Mouse (Mus musculus): ENCODE measurements around the gene Ripor3. TPM values are rescaled to one million over a fixed set of nuclear protein-coding genes. Genes with fewer than 3 reads are reported as not detected.

Gene Ripor3
- polyA plus RNA-seq, 1 experiment from 2014 or later: 2.3 TPM

GRCm38 (mm10) chr2:167931985-167932726 lies 78.3 kb downstream of the Ripor3 start, which contains the start of gene Ptpn1:
Gene Ptpn1, plus strand, starts transcription at chr2:167932057.
- ATAC-seq (replicated peaks; ENCODE audit: low FRiP score, low read depth) (peak; percentile 91), DNase-seq (ENCODE audit: low spot score) (peak; percentile 98)
- Histone ChIP-seq H3K4me2 (ENCODE audit: low read length) (peak within 1 kb of the TSS; percentile 81), H3K4me3 (replicated peaks; ENCODE audit: low read depth, low read length) (peak within 1 kb of the TSS; percentile 69), H3K9ac (ENCODE audit: low read depth, low read length) (peak within 1 kb of the TSS; percentile 92), H3K4me1 (replicated peaks; ENCODE audit: insufficient read depth, low read length) (no peaks in the 10 kb centered on the region), H3K36me3 (ENCODE audit: insufficient read depth, low read length) (no peaks in the 10 kb centered on the region), H3K27me3 (ENCODE audit: insufficient read depth, low read length) (no peaks in the 10 kb centered on the region), H3K27ac (peak within 1 kb of the TSS; percentile 81), H3K9me3 (replicated peaks; ENCODE audit: low read length) (no peaks in the 10 kb centered on the region)
- under 1% methylated on average over 93 of the region's 99 CpGs for WGBS
- TF ChIP-seq CTCF (IDR thresholded peaks at IDR 0.05; ENCODE audit: low read depth): peak; percentile 9; the same call in 1 of the 2 replicates

GRCm38 (mm10) chr2:167930975-167931374 lies 79.4 kb downstream of the Ripor3 start:
- Histone ChIP-seq H3K9me3 (replicated peaks; ENCODE audit: low read length) (no peaks in the 10 kb centered on the region), H3K4me1 (replicated peaks; ENCODE audit: insufficient read depth, low read length) (no peaks in the 10 kb centered on the region), H3K4me2 (ENCODE audit: low read length) (no peak overlapping the region), H3K36me3 (ENCODE audit: insufficient read depth, low read length) (no peaks in the 10 kb centered on the region), H3K27ac (no peak overlapping the region), H3K9ac (ENCODE audit: low read depth, low read length) (no peak overlapping the region; the same call in 1 of the 2 replicates), H3K4me3 (replicated peaks; ENCODE audit: low read depth, low read length) (no peak overlapping the region), H3K27me3 (ENCODE audit: insufficient read depth, low read length) (no peaks in the 10 kb centered on the region)
- DNase-seq (ENCODE audit: low spot score) (no peak), ATAC-seq (replicated peaks; ENCODE audit: low FRiP score, low read depth) (no peak)
- 94% methylated on average over 3 of the region's 3 CpGs for WGBS
- no peak for TF ChIP-seq CTCF (IDR thresholded peaks at IDR 0.05; ENCODE audit: low read depth)

Other genes with a start within 250 kb of the Ripor3 start
- gene Ptpn1, start 78.6 kb downstream of the Ripor3 start, polyA plus RNA-seq (2015; fragmentation: Nextera tagmentation; extraction: Ambion mirVana): 54.2 and 65.2 TPM in 2 replicates
- gene Pard6b, start 70.4 kb upstream of the Ripor3 start, polyA plus RNA-seq (2015; fragmentation: Nextera tagmentation; extraction: Ambion mirVana): 28.6 and 29.6 TPM in 2 replicates
- gene Adnp, start 196.5 kb upstream of the Ripor3 start, polyA plus RNA-seq (2015; fragmentation: Nextera tagmentation; extraction: Ambion mirVana): 6.0 and 13.1 TPM in 2 replicates
- gene Gm20716, start 219.7 kb upstream of the Ripor3 start, polyA plus RNA-seq (2015; fragmentation: Nextera tagmentation; extraction: Ambion mirVana): 8.3 and 11.1 TPM in 2 replicates
- gene Dpm1, start 220.0 kb upstream of the Ripor3 start, polyA plus RNA-seq (2015; fragmentation: Nextera tagmentation; extraction: Ambion mirVana): 154 and 169 TPM in 2 replicates
- 7.7 and 9.3 TPM in 2 replicates for gene Mocs3, start 220.0 kb upstream of the Ripor3 start, polyA plus RNA-seq (2015; fragmentation: Nextera tagmentation; extraction: Ambion mirVana)